Mouse (Mus musculus) left cerebral cortex, adult 18-20 months (tissue): ENCODE results near the gene Zfyve9. TPM values are rescaled to one million over a fixed set of nuclear protein-coding genes. Genes with fewer than 3 reads are reported as not detected.

Source experiments
- DNase-seq, 2 experiments: peaks; one replicate each; pipeline ENCODE4 v3.0.0; 2021 to 2022; ENCODE audit warnings: low spot score in 2 of 2, mixed read lengths in 1 of 2
- total RNA-seq, 2 experiments: library from RNA; stranded (reverse); gene quantifications; 2 replicates each; pipeline ENCODE4 v1.2.3; 2021

Zfyve9 gene
- total RNA-seq, 2 experiments from 2014 or later = 72.4 to 73.0 TPM

- DNase-seq = peak in 1 of 2 experiments; percentile 36
These were observed 161.4 kb downstream of the Zfyve9 start for GRCm38 (mm10) chr4:108619165-108619564.

DNA sequence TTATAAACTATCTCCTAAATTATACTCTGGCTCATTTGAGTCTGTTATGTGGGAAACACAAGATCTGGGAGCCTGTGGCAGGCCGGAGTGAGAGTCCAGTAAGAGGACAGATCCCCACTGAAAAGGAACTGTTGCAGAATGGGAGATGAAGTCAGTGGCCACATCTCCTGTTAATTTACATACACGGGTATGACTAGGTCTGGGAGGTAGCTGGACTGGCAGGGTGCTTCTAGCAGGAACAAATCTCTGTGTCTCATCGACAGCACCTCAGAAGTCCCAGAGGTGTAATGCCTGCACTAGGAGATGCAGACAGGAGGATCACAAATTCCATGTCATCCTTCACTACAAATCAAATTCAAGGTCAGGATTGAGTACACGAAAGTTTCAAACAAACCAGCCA is 162.0 kb downstream of the Zfyve9 start:
- DNase-seq = no peak

DNA sequence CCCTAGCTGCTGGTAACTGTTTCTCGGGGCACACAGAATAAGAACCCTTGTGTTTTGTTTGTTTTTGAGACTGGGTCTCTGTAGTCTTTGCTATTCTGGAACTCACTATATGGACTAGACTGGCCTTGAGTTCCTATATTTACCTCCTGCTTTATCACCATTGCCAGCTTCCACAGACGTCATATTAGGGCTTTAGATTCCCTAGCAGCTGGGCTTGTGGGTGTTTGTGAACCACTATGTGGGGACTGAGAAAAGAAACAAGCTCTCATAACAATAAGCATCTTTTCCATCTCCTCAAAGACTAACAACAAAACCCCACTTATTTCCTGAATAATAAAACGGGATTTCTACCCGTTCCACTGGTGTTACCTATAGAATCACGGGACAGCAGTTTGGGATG is 169.7 kb downstream of the Zfyve9 start:
- no peak for DNase-seq

GRCm38 (mm10) chr4:108608651-108609050 is 171.9 kb downstream of the Zfyve9 start:
- DNase-seq = no peak

- no peak for DNase-seq
These were observed 178.7 kb downstream of the Zfyve9 start for GRCm38 (mm10) chr4:108601870-108602269.

DNA sequence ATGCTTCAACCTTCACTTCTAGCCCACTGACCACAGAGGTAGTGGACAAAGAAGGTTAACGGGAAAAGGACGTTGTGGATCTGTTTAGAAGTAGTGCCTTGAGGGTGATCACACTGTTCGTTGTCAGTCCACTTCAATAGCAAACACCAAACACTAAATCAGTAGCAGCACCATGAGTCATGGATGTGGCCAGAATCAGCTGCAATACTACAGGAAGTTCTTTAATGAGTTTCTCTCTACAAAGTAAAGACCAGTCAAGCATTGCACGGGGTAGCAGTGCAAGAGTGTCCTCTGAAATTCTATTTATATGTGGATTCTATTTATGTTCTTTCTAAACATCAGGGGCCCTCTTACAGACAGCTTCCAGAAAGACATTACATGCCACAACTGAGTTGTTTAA is 182.3 kb downstream of the Zfyve9 start:
- DNase-seq = no peak

- DNase-seq = no peak
These were observed 184.8 kb downstream of the Zfyve9 start for GRCm38 (mm10) chr4:108595785-108596184.

DNA sequence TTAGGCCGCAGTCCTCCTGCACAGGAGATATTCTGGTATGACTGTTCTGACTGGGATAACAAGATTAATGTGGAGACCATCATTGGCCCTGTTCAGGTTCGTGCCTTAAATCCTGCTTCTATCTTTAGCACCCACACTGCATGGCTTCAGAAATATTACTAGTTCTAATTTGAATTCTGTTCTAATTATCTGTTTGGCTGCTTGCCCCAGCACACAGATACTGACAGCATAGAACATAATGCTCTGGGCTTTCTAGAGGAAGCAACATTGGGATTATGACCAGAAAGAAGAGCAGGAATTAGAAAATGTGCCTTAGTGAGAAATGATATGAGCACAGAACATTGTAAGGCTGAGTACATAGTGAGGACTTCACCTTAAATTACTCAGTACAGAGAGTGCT is 187.2 kb downstream of the Zfyve9 start:
- no peak for DNase-seq

Other genes with a start within 250 kb of the Zfyve9 start
- gene Prpf38a, start 201.5 kb downstream of the Zfyve9 start, total RNA-seq = 10 to 100 TPM; 29.4 TPM
- under 1 TPM in 1 of 2 experiments, not detected in 1; 0.12 TPM for gene Orc1, start 201.4 kb downstream of the Zfyve9 start, total RNA-seq
- 10 to 100 TPM; 23.9 to 30.1 TPM for gene Cc2d1b, start 160.9 kb downstream of the Zfyve9 start, total RNA-seq
- 1 to 10 TPM in 1 of 2 experiments, under 1 TPM in 1; 0.91 to 1.8 TPM for gene 3110021N24Rik, start 61.1 kb downstream of the Zfyve9 start, total RNA-seq
- 10 to 100 TPM; 85.6 to 91.5 TPM for gene Btf3l4, start 52.8 kb upstream of the Zfyve9 start, total RNA-seq
- gene Txndc12, start 53.8 kb upstream of the Zfyve9 start, total RNA-seq = 10 to 100 TPM; 39.6 to 44.2 TPM
- 10 to 100 TPM; 18.4 TPM for gene Kti12, start 67.0 kb upstream of the Zfyve9 start, total RNA-seq
- gene A730015C16Rik, start 67.8 kb upstream of the Zfyve9 start, total RNA-seq = not detected
- gene Rab3b, start 98.3 kb upstream of the Zfyve9 start, total RNA-seq = 10 to 100 TPM; 87.8 to 89.9 TPM
- 100 to 1,000 TPM; 126 to 140 TPM for gene Nrd1, start 219.9 kb upstream of the Zfyve9 start, total RNA-seq